Mouse (Mus musculus) ZHBTc4 (cell line): ENCODE measurements at regions not wholly inside any gene's neighbourhood (a gene's known extent, or its start where the extent isn't known, plus 50 kb on each side); places are given as distances from the start of the nearest gene placed in this dataset.

ENCODE experiments used
- DNase-seq: peaks from one replicate; pipeline ENCODE4 v3.0.0-alpha.2; 2011; ENCODE audit warnings: low read depth, low spot score

- DNase-seq: no peak
Measured at GRCm38 (mm10) chr9:82712769-82713733, 116.3 kb upstream of the Irak1bp1 start.

GRCm38 (mm10) chr9:82728652-82729051 is 100.7 kb upstream of the Irak1bp1 start:
- DNase-seq: no peak

GRCm38 (mm10) chr9:82729646-82730045 is 99.7 kb upstream of the Irak1bp1 start:
- no peak for DNase-seq

- no peak for DNase-seq
Measured at GRCm38 (mm10) chr9:82733024-82733585, 96.2 kb upstream of the Irak1bp1 start.

- DNase-seq: no peak
Measured at GRCm38 (mm10) chr9:82734959-82735358, 94.4 kb upstream of the Irak1bp1 start.

DNA sequence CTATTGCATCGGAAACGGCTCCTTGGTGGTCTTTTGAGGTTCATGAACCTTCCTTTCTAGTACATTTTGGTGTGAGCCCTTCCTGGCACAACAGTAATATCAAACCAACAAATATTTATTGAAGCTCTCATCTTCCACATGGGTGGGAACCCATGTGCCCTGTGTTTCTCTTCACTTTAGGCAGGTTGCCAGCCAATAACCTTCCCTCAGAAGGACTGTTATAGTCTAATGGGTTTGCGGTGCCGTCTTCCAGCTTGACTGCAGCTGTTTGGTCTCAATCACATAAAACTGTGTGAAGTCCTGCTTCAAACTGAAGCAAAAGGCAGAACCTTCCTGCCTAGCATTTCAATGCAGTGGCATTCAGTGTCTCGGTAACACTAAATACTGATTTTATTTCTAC is 69.4 kb upstream of the Irak1bp1 start:
- DNase-seq: no peak

- DNase-seq: no peak
Measured at GRCm38 (mm10) chr9:82760682-82761468, 68.5 kb upstream of the Irak1bp1 start.

DNA sequence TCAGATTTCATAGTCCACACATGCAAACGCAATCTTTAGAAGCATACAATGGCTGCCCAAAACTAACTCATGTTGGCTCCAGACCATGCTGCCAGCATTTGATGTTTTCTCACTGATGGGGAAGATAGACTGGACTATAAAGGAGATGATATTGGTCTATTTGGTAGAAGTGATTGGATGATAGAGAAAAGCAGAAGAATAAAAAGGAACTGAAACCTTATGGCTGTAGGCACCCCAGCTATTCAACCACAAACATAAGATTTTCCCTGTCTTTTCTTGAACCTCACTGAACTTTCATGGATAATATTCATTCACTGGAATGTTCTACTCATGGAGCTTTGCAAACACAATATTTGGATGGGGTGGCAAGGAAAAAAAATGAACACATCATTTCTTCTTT is 65.7 kb upstream of the Irak1bp1 start:
- DNase-seq: no peak
